Mouse (Mus musculus) T-helper 2 cell (primary cell): ENCODE data around the gene Gse1.

ENCODE experiments used
- in situ Hi-C: fragments of 300-600 bp; cut with MboI, MseI; formaldehyde crosslinking; loops from one replicate; pipeline ENCODE4 v1.15.1; 2025; ENCODE audit warnings: high pct_unique_total_duplicates

Gse1 gene

DNA sequence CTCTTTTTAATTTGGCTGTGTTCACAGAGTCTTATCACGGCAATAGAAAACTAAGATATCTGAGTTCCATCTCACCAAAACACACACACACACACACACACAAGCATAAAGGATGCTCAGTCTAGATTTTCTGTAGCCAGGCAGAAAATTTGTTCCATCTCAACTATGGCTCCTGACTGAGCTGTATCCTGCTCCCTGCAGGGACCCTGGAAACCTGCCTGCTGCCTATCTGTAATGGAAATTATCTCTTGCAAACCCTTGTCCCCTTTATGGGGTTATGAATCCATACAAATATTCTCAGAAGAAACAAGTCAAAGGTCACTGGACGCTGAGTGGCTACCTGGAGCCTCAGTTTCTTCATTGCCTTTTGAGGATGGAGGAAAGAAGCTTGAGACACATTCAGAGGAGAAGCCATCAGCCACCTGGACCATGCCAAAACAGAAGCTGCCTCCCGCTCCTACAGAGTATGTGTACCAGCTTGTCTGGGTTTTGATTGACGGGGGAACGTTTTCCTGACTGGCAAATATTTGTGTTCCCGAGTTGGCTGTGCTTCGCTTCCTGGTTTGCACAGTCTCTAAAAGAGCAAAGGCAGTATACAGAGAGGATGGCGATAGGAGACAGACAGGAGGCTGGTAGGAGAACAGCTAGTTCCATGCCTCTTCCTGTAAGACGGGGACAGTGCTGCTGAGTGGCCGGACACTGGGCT, 363.5 kb downstream of the Gse1 start:
- in situ Hi-C loops = loop anchor here (25.0 kb wide), 1 partner anchor 1029 kb away; the partner anchor contains the start of gene Mbtps1

DNA sequence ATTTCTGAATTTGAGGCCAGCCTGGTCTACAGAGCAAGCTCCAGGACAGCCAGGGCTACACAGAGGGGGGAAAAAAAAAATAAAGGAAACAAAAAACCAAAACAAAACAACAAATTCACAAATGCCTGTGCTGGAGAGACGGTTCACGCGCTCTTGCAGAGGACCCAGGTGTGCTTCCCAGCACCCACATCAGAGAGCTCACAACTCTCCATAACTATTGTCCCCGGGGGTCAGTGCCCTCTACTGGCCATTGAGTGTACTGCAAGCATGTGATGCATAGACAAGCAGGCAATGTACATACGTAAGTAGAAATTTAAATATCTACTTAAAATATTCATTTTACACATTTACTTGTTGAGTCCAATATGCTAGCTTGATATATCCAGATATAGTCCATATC, 366.3 kb downstream of the Gse1 start:
- in situ Hi-C loops = loop anchor here (25.0 kb wide), 1 partner anchor 1032 kb away; the partner anchor contains the start of gene Mbtps1

DNA sequence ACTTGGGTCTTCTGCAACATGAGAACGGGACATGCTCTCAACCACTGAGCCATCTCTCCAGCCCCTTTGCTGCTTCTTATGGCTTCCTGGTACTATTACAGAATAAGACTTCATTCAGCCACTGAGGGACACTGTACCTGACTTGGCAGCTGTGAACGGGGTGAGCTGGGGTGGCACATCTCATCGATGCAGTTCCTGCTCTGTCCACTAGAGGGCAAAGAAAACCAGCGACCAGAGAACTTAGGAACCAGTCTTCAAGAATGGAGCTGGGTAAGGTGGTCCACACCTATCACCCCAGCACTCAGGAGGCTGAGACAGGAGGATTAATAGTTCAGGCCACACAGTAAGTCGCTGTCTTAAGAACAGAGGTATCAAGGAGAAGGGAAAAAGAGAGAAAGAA, 367.7 kb downstream of the Gse1 start:
- in situ Hi-C loops = loop anchor here (25.0 kb wide), 1 partner anchor 1034 kb away; the partner anchor contains the start of gene Mbtps1

DNA sequence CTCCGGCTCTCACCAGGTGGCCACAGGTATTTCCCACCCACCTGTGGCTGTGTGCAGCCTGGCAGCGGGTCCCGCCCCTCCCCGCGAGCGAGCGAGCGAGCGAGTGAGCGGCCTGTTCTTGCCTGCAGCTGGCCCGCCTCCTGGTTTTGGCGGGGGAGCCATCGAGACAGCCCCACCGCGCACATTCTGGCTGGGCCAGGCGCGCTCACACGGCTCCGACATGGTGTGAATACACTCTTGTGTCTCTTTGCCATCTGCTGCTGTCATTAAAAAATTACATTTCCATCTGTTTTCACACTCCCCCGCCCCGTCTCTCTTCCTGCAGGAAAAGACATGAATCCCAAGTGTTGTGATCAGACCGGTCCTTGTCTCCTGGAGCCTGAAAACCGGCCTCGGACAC, 370.3 kb downstream of the Gse1 start:
- in situ Hi-C loops = loop anchor here (25.0 kb wide), 1 partner anchor 1036 kb away; the partner anchor contains the start of gene Mbtps1

DNA sequence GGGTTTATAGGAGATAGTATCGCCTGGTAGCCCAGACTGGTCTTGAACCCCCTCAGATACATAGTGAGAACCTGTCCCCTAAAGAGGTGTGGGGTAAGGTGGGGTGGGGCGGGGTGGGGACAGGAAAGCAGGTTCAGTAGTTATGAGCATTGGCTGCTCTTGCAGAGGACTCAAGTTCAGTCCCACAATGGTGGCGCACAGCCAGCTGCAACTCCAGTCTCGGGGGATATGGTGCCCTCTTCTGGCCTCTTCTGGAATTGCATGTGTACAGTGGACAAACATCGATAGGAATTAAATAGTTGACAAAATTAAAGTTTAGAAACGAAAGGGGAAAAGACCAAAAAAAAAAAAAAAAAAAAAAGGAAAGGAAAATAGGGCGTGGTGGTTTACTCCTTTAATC, 371.2 kb downstream of the Gse1 start:
- in situ Hi-C loops = loop anchor here (25.0 kb wide), 1 partner anchor 1037 kb away; the partner anchor contains the start of gene Mbtps1

DNA sequence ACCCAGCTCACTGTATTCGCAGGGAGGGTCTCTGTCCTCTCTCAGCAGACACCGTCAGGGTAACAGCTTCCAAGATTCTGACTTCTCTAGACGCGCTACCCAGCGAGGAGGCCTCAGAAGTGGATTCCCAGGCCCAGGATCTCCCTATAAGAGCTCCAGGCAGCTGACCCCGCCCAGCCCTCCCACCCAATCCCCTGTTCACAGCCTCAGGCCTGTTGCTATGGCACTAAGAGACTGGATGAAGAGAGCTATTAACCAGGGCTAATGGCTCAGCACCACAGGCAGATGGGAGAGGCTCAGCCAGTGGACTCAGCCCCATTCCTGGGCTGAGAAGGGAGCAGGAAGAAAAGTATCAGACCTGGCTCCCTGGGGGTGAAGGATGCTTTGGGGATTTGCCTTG, 374.4 kb downstream of the Gse1 start:
- in situ Hi-C loops = no loop called here

DNA sequence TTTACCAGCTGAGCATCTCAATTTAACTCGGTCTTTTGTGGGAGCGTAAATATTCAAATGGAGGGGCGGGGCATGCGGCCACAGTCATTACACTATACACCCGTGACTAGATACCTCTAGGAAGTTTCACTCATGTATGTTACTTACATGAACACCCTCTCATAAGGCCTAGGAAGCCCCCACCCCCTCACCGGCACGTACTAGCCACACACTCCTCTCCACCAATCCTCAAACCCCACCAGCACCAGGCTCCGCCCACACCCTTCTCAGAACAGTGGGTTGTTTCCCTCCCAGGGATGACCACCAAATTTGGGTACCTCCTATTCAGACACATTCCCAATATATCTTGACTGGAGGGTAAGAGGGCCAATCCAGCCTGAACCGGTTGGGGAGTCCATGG, 379.2 kb downstream of the Gse1 start:
- in situ Hi-C loops = no loop called here

DNA sequence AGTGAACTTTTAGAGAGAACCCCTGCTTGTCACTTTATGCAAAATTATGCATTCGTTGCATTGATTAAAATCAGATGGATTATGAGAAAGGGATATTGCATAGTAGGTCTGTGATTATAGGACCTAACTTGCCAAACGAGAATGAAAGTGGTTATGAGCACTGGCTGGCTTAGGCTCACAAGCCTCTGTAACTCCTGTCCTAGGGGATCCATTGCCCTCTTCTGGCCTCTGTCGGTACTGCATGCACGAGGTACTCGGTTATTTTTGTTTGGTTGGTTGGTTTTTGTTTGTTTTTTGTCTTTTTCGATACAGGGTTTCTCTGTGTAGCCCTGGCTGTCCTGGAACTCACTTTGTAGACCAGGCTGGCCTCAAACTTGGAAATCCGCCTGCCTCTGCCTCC, 379.6 kb downstream of the Gse1 start:
- in situ Hi-C loops = no loop called here

DNA sequence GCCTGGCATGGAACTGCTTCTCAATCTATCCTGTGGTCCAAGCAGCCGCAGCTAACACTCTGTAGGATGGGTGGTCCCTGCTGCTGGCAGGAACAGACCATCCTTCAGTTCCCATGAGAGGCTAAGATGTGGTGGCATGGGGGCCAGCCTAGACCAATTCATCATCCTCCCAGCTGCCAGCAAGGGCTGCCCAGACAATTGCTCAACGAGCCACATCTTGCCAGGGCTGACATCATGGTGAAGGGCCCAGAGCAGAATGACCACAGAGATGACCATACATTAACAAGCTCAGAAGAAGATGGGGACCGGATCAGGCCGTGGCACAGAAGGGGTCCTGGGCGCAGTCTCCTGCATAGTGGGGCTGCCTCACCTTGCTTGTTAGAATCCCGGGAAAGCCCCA, 382.6 kb downstream of the Gse1 start:
- in situ Hi-C loops = no loop called here

DNA sequence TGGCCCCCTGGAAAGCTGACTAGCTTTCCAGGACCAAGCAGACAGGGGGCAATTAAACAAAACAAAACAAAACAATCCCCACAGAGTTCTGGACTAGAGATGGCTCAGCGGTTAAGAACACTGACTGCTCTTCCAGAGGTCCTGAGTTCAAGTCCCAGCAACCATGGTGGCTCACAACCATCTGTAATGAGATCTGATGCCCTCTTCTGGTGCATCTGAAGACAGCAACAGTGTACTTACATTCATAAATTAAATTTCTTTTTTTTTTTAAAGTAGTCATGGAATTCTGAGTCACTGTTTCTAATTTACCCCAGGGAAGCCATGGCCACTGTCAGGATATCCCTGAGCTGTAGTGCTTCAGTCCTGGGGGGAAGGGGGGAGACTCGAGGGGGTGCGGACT, 386.2 kb downstream of the Gse1 start:
- in situ Hi-C loops = no loop called here

DNA sequence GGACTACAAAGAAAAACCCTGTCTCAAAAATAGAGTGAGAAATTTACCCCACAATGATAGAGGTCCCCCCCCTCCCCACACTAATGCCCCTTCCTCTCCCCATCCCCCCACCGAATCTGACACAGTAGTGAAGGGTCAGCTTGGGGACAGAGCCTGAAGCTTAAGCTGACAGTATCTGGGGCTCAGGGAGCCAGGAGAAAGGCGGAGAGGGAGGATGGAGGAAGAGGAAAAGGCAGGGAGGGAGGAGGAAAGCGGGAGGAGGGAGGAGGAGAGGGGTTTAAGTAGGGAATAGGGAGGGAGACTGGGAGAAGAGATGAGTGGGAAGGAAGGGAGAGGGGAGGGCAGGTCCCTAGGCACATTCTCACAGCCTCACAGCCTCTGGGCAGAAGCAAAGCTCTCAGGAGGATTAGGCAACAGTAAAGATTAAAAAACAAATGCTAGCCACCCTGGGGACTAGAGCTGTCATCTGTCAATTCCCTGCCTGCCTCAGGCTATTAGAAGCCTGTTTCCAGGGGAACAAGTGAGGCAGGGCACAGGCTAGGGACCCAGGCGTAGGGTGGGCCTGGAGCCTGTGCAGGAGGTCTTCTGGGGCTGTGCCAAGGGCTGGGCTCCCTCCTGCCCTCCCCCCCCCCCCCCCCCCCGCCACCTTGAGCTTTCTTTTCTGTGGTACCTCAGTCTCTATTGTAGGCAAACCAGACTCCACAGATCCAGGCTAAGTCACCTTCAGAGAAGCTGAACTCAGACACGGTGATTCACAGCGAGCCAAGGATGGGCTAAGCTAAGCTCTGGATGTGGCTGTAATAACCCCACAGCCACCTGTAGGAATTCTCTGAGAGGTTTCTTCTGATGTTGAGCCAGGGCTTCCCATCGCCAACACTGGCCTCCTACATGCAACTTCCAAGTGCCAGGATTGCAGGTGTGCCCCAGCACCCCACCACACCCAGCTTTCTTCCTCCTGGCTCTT, 388.7 kb downstream of the Gse1 start:
- in situ Hi-C loops = no loop called here

DNA sequence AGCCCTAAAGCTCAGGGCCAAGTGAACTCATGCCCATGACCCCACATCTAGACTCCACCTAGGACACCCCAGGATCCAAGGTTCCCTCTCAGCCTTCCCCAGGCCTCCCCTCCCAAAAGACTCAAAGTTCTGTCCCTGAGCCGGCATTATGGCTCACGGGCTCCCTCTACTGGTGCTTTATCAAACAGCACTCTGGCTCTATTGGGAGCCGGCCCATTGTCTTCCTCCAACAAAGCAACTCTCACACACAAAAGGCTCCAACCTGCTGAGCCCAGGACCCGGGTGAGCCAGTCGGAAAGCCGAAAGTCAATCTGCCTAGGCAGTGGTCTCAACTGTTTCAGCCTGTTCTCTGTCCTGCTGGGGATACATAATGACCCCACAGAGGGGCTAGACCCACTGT, 389.9 kb downstream of the Gse1 start:
- in situ Hi-C loops = no loop called here

DNA sequence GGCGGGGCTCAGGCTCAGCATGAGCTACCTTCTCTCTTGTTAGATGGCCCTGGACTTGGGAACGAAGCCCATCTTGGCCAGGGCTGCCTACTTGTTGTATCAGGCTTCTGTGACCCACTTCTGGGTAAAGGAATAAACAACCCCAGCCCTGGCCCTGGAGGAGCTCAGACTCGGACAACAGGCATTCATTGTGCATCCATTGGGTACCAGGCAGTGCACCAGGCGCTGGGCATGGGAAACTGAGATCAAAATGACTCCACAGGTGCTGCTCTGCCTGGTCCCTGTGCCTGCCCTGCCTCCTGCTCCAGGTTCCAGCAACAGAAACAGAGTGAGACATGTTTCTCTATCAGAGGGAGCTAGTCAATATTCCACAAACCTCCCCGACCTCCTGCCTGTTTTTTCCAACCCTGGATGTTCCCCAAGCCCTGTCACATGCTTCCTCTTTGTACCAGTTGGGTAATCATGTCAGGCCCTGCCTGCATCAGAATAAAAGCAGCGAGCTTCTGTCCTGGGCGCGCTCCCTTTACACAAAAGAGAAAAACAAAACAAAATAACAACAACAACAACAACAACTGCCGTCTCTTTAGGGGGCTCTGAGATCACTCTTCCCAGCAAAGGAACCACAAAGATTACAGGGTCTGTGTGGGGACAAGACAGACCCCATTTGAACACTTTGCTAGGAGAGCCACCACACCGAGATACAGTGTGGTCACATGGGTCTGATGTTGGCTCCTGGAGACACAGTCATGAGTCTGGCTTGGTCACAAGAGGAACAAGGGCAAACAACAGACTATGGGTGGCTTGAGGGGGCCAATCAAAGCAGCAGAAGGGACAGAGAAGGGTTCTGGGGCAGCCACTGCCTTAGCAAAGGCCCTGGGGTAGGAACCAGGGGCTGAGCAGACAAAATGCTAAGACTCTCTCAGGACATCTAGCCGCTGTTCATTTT, 391.3 kb downstream of the Gse1 start:
- in situ Hi-C loops = no loop called here

DNA sequence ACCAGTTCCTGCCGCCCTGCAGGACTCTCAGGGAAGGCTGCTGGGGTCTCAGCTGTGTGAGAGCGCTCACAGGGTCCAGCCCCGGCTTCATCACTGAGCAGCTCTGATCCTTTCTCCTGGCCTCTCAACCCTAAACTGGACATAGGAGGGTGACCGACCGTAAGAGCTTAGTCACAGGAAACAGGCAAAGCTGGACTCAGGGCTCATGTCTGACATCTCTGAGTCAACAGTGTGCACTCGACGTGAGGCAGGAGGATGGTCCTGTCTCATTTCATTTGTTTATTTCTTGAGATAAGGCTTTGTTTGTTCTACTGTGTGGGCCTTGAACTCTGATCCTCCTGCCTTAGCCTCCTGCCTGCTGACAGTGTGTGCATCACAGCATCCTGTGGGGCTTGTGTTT, 392.2 kb downstream of the Gse1 start:
- in situ Hi-C loops = no loop called here

DNA sequence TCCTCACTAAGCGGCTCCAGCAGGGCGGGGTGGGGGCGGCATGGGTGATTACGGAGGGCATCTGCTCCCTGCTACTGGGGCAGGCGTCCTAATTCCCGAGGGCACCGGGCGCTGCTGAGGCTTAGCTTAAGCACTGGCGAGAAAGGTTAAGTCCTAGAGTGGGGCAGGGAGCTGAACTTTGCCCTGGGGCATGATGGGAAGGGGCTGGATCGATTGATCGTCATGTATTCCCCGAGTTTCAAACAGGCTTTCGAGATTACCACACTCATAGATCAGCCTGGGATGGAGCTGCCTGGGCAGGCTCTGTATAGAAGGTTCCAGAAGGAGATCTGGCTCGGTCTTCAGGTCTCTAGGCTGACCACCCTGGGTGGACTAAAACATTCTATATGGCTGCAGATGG, 393.9 kb downstream of the Gse1 start:
- in situ Hi-C loops = no loop called here

DNA sequence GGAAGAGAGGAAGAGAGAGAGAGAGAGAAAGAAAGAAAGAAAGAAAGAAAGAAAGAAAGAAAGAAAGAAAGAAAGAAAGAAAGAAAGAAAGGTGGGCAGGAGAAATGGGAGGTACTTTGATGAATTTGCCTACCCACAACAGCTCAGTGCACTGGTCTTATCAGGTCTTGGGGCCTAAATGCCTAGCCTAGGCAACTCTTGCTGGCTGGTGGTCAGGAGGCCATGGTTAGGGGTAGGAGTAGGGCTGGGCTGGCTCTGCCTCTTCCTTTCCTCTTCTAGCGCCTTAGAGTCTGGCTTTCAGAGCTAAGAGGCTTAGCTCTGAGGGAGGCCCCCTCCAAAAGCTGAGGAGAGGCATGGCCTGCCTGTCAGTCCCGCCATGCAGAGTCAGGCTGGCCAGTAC, 395.4 kb downstream of the Gse1 start:
- in situ Hi-C loops = no loop called here

DNA sequence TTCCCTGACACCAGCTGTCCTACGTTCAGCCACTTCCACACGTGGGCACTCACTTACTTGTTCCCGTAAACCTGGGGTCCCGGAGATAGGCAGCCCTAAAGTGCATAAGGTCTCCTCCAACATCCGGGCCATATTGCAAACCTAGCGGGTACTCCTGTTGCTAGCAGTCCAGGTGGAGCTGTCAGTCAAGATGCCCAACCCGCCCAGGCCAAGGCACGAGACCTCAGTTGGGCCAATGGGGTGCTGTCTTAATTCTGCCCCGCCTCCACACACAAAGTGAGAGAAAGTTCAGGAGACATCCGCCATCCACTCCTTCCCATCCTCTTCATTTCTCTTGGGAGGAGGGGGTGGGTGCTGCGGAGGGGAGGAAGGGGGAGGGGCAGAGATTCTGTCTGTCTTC, 398.2 kb downstream of the Gse1 start:
- in situ Hi-C loops = no loop called here

DNA sequence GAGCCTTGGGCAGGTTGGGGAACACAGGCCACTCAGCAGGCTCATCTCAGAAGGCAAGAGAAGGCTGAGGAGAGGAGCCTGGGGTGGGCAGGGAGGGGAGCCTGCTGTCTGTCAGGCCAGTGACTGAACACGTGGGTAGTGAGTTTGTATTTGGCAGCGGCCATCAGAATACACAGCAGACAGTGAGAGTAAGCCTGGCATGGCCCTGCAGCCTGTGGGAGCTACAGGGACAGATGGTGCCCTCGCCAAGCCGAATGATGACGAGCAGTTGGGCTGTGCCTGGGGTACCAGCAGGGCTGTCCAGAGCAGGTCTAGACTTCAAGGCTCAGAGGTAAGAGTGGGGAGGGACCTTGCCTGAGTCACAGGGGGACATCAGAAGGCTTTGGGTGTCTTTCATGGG, 399.0 kb downstream of the Gse1 start:
- in situ Hi-C loops = no loop called here

DNA sequence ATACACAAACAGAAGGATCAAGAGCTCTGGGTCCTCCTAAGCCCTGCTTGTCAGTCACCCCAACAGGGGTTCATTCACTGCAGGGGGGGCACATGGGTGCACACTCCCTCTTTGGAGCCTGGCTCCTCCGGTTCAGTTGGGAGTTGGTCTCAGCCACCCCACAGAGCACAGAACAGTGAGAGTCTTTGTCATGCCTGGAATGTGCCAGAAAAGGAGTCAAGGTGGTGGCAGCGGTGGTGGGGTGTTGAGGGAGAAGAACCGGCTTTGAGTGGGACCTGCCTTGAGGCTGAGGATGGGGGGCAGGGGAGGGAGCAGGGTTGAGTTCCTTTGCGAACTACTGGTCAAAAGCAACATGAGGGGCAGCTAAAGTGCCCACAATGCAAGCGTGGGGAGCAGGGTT, 401.8 kb downstream of the Gse1 start:
- in situ Hi-C loops = loop anchor here (10.0 kb wide), 1 partner anchor 1135 kb away; no protein-coding TSS in a partner anchor

DNA sequence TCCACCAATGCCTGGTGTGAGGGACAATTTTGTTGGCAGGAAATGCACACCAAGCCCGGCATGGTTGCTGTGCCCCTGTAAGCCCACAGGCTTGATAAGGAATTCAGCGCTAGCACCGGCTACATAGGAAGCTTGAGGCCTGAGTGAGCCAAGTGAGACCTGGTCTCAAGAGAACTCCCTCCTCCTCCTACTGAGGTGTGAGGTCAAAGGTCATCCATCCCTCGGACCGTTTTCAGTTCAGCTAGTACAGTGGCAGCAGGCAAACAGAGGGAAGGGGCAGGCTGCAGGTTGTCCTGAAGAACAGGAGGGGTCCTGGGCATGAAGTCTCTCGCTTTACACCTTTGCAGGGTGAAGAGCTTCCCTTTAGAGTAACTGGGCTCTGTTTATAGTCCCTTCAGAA, 402.6 kb downstream of the Gse1 start:
- in situ Hi-C loops = loop anchor here (10.0 kb wide), 1 partner anchor 1134 kb away; no protein-coding TSS in a partner anchor
